Mouse (Mus musculus): ENCODE measurements at regions not wholly inside any gene's neighbourhood (a gene's known extent, or its start where the extent isn't known, plus 50 kb on each side); places are given as distances from the start of the nearest gene placed in this dataset.

DNA sequence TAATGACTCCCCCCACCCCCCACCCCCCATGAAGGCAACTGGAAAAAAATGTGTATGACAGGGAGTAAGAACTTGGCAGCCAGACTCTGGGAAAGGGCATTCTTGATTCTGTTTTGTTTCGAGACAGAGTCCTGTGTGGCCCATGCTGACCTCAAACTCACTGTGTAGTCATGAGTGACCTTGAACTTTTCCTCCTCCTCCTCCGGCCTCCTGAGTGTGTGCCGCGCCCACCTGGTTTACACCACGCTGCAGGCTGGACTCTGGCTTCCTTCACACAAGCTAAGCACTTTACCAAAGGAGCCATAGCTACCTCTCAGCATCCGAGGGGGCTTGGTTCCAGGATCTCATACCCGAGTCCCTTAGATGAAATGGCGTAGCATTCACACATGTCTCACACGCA lies 95.9 kb upstream of the 1600014C23Rik start:
- no peak for DNase-seq (ENCODE audit: low spot score in 2 of 2)

DNA sequence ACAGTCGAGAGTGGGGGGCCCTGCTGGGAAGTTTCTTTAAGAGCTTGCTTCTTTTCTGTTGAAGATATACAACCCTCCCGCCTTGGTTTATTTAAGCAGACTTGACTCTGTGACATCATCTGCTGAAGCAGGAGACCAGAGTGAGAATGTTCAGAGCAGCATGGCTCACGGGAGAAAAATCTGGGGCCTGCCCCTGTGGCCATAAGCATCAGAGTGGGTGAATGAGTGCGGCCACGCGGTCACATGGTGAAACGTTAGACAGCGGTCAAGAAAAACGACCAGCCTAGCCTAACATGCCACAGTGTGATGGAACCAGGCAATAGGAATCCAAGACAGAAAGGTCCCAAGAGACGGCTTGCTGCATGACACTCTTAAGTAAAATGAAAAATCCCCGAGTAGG lies 95.2 kb upstream of the 1600014C23Rik start:
- DNase-seq (ENCODE audit: low spot score in 2 of 2), result no peak

DNA sequence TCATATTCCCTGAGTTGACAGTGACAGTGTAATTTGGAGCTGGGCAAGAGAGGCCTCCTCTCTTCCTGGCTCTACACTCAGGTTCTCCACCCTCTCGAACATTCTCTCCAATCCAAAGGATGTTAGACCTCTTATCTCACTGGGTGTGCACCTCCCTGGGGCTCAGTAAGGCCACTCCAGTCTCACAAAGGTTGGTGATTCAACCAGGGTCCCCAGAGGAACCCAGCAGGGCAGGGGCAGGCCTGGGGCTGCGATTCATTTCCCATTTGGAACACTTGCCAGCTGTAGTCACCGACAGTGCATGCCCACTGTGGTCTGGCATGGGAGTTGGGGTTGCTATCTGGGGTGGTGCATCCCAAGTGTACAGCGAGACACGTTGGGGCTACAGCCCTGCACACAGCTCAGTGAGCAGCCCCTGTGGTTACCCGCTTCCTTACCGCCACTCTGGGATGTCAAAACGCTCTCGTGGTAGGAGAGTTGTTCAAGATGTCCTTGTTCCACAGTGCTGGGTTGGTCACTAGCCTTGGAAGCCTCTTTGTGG lies 94.7 kb upstream of the 1600014C23Rik start:
- no peak for DNase-seq (ENCODE audit: low spot score in 2 of 2)

DNA sequence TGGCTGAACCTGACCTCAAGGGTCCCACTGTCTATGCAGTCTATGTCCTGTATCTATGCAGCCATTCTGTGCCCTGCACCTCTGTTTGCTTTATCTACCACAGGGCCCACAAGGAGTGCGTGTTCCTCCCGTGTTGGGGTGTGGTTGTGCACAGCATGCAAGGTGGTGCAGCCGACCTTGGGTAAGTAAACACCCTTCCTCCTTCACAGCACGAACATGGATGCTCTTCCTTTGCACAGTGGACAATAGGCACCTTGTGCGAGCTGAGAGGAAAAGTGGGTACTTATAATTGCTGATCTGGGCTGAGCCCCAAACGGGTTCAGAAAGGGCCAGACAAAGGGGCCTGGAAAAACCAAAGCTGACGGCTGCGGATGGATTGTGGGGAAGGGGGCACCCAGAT lies 91.3 kb upstream of the 1600014C23Rik start:
- DNase-seq (ENCODE audit: low spot score in 2 of 2), result no peak

DNA sequence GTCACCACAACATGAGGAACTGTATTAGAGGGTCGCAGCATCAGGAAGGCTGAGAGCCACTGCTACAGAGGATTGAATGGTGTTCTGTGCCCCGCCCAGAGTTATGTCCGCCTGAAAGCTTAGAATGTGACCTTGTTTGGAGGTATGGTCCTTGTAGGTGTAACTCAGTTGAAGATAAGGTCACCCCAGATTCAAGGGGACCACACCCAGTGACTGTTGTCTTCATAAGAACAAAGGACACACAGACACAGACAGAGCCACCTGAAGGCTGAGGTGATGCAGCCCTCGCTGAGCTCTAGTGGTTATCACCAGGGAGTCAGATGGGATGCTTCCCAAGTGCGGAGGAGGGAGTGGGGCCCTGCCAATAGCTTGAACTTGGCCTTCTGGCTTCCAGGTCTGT lies 89.9 kb upstream of the 1600014C23Rik start:
- DNase-seq (ENCODE audit: low spot score in 2 of 2), result no peak

DNA sequence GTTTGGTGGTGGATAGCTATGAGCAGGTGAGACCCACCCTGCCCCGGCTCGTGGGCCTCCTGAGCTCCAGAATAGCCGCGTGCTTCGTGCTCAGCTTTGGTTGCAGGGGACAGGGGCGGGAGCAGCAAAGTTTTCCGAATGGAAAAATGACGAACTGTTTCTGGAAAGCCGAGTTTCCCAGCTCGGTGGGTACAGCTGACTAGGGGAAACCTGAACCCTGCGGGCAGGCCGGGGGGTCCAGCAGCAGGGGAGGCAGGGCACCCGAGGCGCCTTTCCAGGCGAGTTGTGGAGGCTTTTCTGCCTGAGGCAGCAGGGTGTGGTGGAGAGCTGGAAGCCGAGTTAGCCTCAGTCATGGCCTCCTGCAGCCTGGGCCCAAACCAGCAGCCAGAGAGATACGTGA lies 88.8 kb upstream of the 1600014C23Rik start:
- no peak for DNase-seq (ENCODE audit: low spot score in 2 of 2)

DNA sequence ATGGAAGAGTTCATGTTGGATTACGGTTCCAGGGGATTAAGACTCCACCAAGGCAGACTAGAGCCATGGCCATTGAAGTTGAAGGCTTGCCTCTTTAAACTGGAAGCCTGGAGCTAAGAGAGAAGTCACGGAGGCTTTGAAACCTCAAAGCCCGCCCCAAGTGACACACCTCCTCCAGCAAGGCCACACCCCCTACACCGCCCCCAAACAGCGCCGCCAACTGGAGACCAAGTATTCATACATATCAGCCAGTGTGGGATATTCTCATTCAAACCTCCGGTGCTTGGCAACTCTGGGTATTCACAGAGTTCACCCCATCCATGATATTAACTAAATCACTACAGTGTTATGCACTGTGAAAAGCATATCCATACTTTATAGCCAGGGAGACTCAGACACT lies 87.7 kb upstream of the 1600014C23Rik start:
- no peak for DNase-seq (ENCODE audit: low spot score in 2 of 2)

DNA sequence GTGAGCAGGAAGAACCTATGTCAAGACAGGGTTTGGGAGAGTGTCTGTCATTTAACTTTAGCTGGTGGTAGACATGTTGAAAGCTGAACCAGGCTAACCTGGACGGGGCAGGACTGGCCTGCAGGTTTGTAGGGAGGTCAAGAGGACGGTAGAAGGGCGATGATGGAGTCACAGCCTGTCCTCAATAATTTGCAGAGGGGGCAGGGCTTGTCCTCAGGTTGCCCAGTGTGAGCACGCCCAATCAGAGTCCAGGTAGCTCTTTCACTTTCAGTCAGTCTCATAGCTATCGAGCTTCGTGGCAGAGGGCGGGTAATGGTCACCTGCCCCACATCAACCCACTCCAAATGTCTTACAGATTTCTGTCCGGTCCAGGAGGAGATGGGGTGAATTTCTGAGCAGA lies 85.5 kb upstream of the 1600014C23Rik start:
- no peak for DNase-seq (ENCODE audit: low spot score in 2 of 2)

DNA sequence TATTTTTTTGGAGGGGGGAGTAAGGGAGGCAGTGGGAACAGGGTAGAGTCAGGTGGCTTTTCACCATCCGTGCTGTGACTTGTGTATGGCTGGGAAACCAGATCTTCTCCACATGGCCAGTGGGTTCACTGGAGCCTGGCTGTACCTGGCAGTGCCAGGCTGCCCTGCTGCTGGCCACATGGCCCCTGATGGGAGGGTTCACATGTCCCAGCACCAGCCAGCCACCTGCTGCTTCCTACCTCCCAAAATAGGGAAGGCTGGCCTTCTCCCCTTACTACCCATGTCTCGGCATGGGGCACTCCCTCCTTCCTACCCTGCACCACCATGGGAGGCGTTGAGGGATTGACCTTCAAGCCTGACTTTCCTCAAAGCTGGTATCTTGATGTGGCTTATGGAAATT lies 82.9 kb upstream of the 1600014C23Rik start:
- no peak for DNase-seq (ENCODE audit: low spot score in 2 of 2)

DNA sequence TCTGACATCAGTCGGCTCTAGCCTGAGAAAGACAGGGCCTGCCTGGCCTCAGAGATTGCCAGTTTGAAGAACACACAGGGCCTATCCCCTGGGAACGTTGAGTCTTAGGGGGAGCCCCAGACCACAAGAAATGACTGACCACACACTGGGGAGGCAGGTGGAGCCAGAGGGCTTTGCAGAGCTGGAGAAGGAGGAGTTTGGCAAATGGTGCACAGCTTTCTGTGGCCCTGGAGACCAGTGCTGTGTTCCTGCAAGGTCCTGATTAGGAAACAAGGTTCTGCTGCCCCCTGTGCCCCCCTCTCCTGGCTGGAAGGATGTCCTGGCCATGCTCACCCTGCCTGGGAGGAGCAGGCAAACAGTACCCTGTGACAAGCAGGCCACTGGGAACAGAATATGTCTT lies 82.2 kb upstream of the 1600014C23Rik start:
- no peak for DNase-seq (ENCODE audit: low spot score in 2 of 2)

DNA sequence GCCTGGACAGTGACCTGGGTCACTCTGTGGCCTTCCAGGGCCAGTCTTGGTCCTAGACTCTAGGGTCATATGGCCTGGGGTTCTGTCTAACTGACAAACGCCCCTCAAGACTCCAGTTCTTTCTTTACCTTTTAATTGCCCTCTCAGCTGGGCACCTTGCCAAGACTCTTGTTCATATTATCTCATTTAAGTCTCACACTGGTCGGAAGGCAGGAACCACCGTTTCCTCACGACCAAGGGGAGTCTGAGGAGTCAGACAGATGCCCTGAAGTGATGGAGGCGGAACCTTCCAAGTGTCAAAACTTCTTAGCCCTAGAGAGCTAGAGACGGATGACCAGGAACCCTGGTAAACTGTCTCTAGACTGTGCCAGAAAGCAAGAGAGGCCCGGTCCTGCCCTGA lies 81.7 kb upstream of the 1600014C23Rik start:
- no peak for DNase-seq (ENCODE audit: low spot score in 2 of 2)

DNA sequence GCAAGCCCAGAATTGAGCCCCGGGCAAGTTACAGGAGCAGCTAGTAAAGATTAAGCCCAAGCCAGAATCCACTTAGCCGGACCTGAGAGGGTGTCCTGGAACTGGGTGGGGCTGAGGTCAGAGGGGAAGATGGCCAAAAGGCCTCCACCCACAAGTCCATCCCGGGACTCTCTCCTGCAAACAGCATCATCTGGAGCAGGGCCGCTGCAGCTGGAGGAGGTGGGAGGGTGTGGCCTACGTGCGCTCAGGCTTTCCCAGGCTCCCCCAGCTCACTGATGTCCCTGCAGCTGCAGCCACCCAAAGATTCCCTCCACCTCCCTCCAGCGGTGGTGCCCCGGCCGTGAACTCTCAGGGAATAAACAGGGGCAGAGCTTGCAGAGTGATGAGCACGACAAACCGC lies 80.9 kb upstream of the 1600014C23Rik start:
- DNase-seq (ENCODE audit: low spot score in 2 of 2), result no peak

DNA sequence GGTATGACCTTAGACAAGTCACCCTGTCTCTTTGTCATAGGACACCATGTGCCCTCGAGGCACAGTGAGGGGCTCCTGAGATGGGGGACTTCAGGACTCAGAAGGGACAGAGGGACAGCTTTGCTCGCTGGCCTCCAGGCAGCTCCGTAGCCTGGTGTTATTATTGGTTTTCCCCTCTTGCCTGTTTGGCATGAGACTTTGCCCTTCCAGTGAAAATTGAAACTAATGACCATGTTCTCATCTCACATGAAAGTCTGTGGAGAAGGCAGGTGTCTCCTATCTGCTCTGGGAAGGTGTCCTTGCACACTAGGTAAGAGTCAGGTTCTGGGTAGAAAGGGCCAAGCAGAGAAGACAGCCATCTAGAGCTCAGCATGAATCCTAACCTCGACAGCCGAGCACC lies 80.3 kb upstream of the 1600014C23Rik start:
- no peak for DNase-seq (ENCODE audit: low spot score in 2 of 2)

DNA sequence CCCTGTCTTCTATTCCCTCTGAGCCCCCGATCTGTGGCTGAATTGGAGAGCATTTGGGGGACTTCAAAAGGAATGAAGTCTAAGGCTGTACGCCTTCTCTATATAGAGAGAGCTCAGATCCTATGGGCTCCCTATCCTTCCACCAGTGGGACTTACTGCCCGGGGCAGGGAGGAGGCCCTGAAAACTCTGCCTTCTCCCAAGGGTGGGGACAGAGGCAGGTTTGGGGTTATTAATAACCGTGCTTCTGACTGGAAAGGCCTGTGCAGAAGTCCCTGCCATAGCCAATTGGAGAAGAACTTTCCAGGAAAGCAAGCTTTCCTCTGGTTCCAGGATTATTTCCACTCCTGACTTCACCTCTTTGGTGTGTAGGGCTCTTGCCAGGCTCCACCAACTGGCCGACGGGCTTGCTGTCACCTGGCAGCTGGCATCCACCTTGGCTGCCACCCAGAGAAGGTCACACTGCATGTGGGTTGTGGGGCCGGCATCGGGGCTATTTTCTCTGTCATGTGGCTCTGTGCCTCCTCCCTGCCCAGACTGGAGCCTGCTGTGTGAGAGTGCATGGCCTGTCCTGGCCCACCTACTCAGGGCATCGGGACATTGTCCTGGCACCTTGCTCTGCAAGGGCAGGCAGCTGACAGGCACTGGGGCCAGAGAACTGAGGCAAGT lies 78.8 kb upstream of the 1600014C23Rik start:
- no peak for DNase-seq (ENCODE audit: low spot score in 2 of 2)

DNA sequence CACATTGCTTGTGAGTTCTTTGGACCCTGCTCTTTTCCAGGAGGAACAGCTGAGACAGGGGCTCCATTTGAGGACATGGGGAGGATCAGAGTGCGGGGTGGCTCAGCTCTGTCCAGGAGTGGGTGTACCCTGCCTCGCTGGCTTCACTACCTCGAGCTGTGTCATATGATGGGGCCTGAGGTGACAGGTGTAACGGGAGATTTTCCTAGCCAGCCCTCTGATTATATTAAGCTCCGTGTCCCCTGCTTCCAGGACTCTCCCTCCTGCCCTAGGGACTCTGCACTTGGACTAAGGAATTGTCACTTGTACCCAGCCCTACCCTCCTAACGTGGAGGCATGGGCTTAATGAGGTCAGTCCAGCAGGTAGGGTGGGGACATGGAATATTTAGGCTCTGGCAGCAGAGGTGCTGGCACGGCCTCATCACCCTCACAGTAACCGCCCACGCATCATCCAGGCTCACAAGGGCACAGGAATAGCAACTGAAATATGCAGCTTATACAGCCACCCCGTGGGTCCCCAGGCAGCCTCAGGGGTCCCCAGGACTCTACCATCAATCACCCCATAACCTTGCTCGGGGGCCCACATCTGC lies 78.1 kb upstream of the 1600014C23Rik start:
- DNase-seq (ENCODE audit: low spot score in 2 of 2), result no peak

DNA sequence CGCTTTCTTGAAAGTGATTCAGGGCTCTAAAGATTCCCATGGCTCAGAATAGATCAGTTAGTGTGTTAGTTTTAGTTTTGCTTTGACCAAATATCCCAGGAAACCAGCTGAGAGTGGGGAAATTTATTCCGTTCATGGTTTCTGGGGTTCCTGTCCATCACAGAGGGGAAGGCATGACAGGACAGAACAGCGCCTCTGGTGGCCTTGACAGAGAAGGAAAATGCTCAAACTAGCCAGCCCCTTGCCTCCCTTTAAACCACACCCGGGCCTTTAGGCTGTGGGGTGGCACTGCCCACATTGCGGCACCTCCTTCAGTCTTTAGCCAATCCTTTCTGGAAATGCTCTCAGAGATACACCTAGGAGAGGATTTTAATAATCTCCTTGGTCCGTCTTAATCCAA lies 76.1 kb upstream of the 1600014C23Rik start:
- no peak for DNase-seq (ENCODE audit: low spot score in 2 of 2)

DNA sequence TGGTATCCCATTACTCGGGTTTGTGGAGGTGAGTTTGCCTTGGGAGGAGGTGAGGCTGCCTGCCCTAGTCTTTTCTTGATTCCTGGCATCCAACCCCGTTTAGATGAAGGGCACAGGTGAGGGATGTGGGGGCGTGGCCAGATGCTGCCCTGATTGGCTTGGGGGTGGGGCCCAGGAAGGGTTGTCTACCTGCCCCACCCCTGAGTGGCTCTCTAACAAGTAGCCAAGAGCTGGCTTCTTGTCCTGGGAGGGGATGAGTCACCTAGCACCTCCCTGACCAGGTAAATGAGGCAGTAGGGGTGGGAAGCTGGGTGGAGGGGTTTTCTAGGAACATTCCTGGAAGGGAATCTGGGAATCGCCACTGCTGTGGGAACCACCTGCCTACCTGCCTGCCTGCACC lies 74.7 kb upstream of the 1600014C23Rik start:
- no peak for DNase-seq (ENCODE audit: low spot score in 2 of 2)

DNA sequence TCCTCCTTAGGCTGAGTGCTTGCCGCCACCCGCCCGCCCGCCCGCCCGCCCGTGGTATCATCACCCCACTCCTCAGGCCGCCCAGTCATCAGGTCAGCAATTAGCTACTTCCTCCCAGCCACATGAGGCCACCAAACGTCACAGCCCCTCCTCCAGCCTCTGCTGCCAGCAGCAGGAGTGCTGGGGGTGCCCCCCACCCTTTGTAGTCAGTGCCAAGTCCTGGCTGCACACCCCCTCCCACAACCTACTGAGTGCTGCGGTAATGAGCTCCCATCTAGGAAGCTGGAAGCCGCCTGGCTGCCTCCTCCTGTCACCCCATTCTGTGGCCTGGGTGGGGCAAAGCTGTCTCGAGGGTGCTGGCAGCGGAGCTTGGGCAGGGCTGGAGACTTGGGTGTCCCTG lies 73.8 kb upstream of the 1600014C23Rik start:
- no peak for DNase-seq (ENCODE audit: low spot score in 2 of 2)

DNA sequence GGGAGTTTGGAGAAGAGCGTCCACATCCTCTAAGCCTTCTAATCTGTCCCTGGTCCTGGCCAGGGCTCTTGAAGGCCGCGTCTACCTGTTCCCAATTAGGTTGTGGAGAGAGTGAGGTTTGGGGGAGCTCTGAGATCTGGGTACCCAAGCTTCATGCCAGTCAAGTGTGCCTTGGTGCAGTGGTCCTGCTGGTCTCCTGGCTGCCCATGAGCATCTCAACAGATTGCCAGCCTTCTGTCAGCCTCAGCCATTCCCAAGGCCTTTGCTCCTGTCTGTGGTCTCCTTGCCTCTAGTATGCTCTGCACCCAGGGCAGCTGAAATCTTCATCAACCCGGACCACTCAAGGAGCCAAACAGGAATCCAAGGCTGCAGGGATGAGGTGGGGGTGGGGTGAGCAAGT lies 73.2 kb upstream of the 1600014C23Rik start:
- DNase-seq (ENCODE audit: low spot score in 2 of 2), result no peak

DNA sequence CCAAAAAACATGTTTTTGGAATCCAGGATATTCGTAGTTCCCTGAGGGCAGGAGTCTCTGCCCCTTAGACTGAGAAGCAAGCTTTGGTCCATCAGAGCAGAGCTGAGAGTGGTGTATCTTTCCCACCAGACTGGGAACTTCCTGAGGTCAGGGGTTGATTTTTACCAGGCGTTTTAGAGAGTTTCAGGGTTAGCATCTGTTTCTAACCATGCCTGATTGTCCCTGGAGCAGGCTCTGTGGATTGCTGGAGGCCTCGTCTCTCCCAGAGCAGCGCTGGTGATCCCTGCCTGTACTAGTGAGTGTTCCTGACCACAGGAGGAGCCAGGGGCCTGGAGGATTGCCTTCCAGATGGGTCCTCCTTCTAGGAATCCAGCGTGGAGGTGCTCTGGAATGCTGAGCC lies 72.8 kb upstream of the 1600014C23Rik start:
- DNase-seq (ENCODE audit: low spot score in 2 of 2), result no peak

DNA sequence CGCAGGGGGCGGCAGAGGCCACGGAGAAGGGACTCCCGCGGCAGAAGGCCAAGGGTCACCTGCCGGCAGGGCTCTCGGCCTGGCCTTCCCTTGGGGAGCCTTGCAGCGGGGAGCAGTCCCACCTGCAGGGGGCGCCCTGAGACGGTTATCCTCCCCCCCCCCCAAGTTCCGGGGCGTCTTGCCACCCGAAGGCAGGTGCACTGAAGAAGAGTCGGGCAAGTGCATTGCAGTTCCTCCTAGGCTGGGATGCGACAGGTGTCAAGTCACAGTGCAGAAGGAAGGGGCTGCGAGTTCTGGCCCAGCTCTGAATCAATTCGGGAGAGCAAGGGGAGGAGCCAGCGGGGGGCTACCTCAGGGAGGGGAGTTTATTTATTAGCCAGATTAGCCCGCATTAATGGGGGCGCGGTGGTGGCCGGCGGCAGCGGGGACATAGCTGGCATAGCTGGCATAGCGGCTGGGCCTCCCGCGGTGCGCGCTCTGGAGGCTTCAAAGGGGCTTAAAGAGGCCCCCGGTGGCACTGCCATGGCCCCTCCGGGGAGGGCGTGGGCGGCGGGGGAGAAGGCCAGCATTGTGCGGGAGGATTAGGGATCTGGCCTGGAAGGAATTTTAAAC lies 71.9 kb upstream of the 1600014C23Rik start:
- no peak for DNase-seq (ENCODE audit: low spot score in 2 of 2)

DNA sequence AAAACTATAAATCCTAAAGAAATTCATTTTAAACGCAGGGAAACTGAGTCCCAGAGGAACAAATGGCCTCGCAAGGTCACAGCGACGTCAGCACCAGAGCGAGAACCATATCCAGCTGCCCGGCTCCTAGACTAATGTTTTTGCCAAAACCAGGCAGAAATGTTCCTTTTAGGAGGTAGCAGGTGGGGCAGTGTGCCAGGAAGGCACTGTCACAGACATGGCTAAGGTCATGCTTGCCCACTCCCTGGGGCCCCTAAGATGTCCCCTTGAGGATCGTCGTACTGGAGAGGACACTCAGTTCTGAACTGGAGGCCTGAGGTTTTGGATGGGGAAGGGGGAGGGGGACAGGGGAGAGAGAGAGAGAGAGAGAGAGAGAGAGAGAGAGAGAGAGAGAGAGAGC lies 69.7 kb upstream of the 1600014C23Rik start:
- no peak for DNase-seq (ENCODE audit: low spot score in 2 of 2)

DNA sequence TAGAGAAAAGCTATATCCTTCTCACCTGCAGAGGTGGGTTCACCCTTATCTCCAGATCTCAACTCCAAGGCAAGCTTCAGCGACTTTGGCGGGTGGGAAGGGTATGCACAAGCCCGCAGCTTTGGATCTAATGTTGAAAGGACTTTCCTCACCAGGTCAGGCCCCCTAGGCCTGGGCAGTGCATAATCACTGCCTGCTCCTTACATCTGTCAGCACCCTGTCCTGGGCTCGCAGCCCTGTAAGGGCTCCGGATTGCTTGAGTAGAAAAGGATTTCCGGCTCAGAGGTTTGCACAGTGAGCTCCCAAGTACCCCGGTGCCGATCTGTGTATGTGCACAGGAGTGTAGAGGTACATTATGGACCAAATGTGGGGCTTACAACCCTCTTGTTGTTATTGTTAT lies 68.8 kb upstream of the 1600014C23Rik start:
- no peak for DNase-seq (ENCODE audit: low spot score in 2 of 2)

Data from adrenal gland, postnatal 4 days (tissue).